Mouse (Mus musculus) liver, embryonic 15.5 days (tissue): Measurements from ENCODE around the gene Tmprss13. TPM values are rescaled to one million over a fixed set of nuclear protein-coding genes. Genes with fewer than 3 reads are reported as not detected.

Experiments
- ATAC-seq: fragments of 200-750 bp; cut with Nextera tagmentation; 2 replicates; pipeline ENCODE4 v1.8.0; 2017; ENCODE audit warnings: moderate number of reproducible peaks, mild to moderate bottlenecking, moderate library complexity; ENCODE audit not compliant: insufficient read depth
- H3K27ac ChIP-seq: fragments of 300-500 bp; sonication (generic); replicated peaks from 2 replicates; pipeline ENCODE4 v1.5.1; 2015; ENCODE audit warnings: mild to moderate bottlenecking, inconsistent platforms
- H3K27me3 ChIP-seq: fragments of 300-500 bp; sonication (generic); 2 replicates; pipeline ENCODE4 v1.6.1; 2015; ENCODE audit warnings: mild to moderate bottlenecking, inconsistent platforms
- H3K36me3 ChIP-seq: fragments of 300-500 bp; sonication (generic); replicated peaks from 2 replicates; pipeline ENCODE4 v1.6.1; 2015; ENCODE audit warnings: moderate library complexity, mild to moderate bottlenecking, inconsistent platforms
- H3K4me1 ChIP-seq: fragments of 300-500 bp; sonication (generic); replicated peaks from 2 replicates; pipeline ENCODE4 v1.6.1; 2015; ENCODE audit warnings: inconsistent platforms
- H3K4me2 ChIP-seq: fragments of 300-500 bp; sonication (generic); 2 replicates; pipeline ENCODE4 v1.6.1; 2015; ENCODE audit warnings: moderate library complexity, mild to moderate bottlenecking, inconsistent platforms
- H3K4me3 ChIP-seq: fragments of 300-500 bp; sonication (generic); replicated peaks from 2 replicates; pipeline ENCODE4 v1.5.1; 2015; ENCODE audit warnings: mild to moderate bottlenecking, inconsistent platforms
- H3K9ac ChIP-seq: fragments of 300-500 bp; sonication (generic); 2 replicates; pipeline ENCODE4 v1.6.1; 2015; ENCODE audit warnings: moderate library complexity, mild to moderate bottlenecking, inconsistent platforms
- H3K9me3 ChIP-seq: fragments of 300-500 bp; sonication (generic); replicated peaks from 2 replicates; pipeline ENCODE4 v1.6.1; 2016; ENCODE audit warnings: inconsistent platforms
- WGBS: fragments of 180-500 bp; shearing (Covaris S2); methylation state at CpG from one replicate; pipeline ENCODE4 v1.1.7; 2015; ENCODE audit warnings: mixed read lengths; ENCODE audit not compliant: insufficient replicate concordance; 5-methylcytosine and 5-hydroxymethylcytosine counted together
- polyA plus RNA-seq: library from polyadenylated mRNA; unstranded; fragments of >200 nt; fragmentation: Nextera tagmentation; extraction: Ambion mirVana; gene quantifications from 2 replicates; pipeline ENCODE4 v1.2.1, GENCODE M21; 2015

The Tmprss13 gene
- polyA plus RNA-seq, 1 experiment from 2014 or later: not detected

- 53% methylated on average over 8 of the region's 8 CpGs for WGBS
- H3K9me3 ChIP-seq: no peaks in the 10 kb centered on the region
- H3K4me2 ChIP-seq: no peak overlapping the region
- 0 out of 2 replicates have a peak, but pooled peaks cover 5% of the 10 kb centered on the region for H3K4me1 ChIP-seq
- no peak overlapping the region for H3K4me3 ChIP-seq
- H3K36me3 ChIP-seq: no peaks in the 10 kb centered on the region
- no peak overlapping the region for H3K27ac ChIP-seq
- no peak for ATAC-seq
- H3K9ac ChIP-seq: no peak overlapping the region
- peaks cover 55% of the 10 kb centered on the region for H3K27me3 ChIP-seq
Observed at GRCm38 (mm10) chr9:45367716-45368115, 48.8 kb downstream of the Tmprss13 start.

GRCm38 (mm10) chr9:45368341-45368901, 49.5 kb downstream of the Tmprss13 start:
- ATAC-seq: no peak
- 39% methylated on average over 5 of the region's 5 CpGs for WGBS
- H3K36me3 ChIP-seq: no peaks in the 10 kb centered on the region
- H3K9me3 ChIP-seq: no peaks in the 10 kb centered on the region
- H3K27ac ChIP-seq: no peak overlapping the region
- peaks cover 58% of the 10 kb centered on the region for H3K27me3 ChIP-seq
- H3K4me2 ChIP-seq: no peak overlapping the region
- H3K9ac ChIP-seq: no peak overlapping the region
- no peak overlapping the region for H3K4me3 ChIP-seq
- 0 out of 2 replicates have a peak, but pooled peaks cover 5% of the 10 kb centered on the region for H3K4me1 ChIP-seq

GRCm38 (mm10) chr9:45370117-45370561, 51.2 kb downstream of the Tmprss13 start, which contains the start of gene Fxyd6:
TSS of gene Fxyd6 (plus strand) at chr9:45370185.
- H3K4me3 ChIP-seq: peak within 1 kb of the TSS; percentile 30
- H3K36me3 ChIP-seq: no peaks in the 10 kb centered on the region
- ATAC-seq: no peak
- H3K27me3 ChIP-seq: peaks cover 58% of the 10 kb centered on the region
- H3K27ac ChIP-seq: no peak within 1 kb of the TSS
- WGBS: 2% methylated on average over 28 of the region's 28 CpGs
- H3K4me2 ChIP-seq: peak within 1 kb of the TSS; percentile 51
- H3K4me1 ChIP-seq: 0 out of 2 replicates have a peak, but pooled peaks cover 5% of the 10 kb centered on the region
- H3K9ac ChIP-seq: no peak within 1 kb of the TSS
- H3K9me3 ChIP-seq: no peaks in the 10 kb centered on the region

GRCm38 (mm10) chr9:45370616-45371336, 51.9 kb downstream of the Tmprss13 start:
- Histone ChIP-seq H3K36me3 (no peaks in the 10 kb centered on the region), H3K9me3 (no peaks in the 10 kb centered on the region), H3K4me1 (0 out of 2 replicates have a peak, but pooled peaks cover 5% of the 10 kb centered on the region), H3K27me3 (peaks cover 58% of the 10 kb centered on the region), H3K27ac (no peak overlapping the region), H3K4me2 (peak overlapping the region; percentile 51), H3K4me3 (peak overlapping the region; percentile 30), H3K9ac (no peak overlapping the region)
- no peak for ATAC-seq
- WGBS: 14% methylated on average over 25 of the region's 25 CpGs

GRCm38 (mm10) chr9:45371337-45371707, 52.4 kb downstream of the Tmprss13 start:
- Histone ChIP-seq H3K27ac (no peak overlapping the region), H3K4me1 (0 out of 2 replicates have a peak, but pooled peaks cover 5% of the 10 kb centered on the region), H3K36me3 (no peaks in the 10 kb centered on the region), H3K9ac (no peak overlapping the region), H3K4me2 (no peak overlapping the region), H3K4me3 (no peak overlapping the region), H3K9me3 (no peaks in the 10 kb centered on the region), H3K27me3 (peaks cover 58% of the 10 kb centered on the region)
- 28% methylated on average over 2 of the region's 2 CpGs for WGBS
- no peak for ATAC-seq

GRCm38 (mm10) chr9:45373896-45374295, 55.0 kb downstream of the Tmprss13 start:
- Histone ChIP-seq H3K4me2 (no peak overlapping the region), H3K9ac (no peak overlapping the region), H3K36me3 (no peaks in the 10 kb centered on the region), H3K4me1 (0 out of 2 replicates have a peak, but pooled peaks cover 5% of the 10 kb centered on the region), H3K27me3 (peaks cover 40% of the 10 kb centered on the region), H3K9me3 (no peaks in the 10 kb centered on the region), H3K4me3 (no peak overlapping the region), H3K27ac (no peak overlapping the region)
- WGBS: 37% methylated on average over 3 of the region's 3 CpGs
- ATAC-seq: no peak

GRCm38 (mm10) chr9:45374988-45375502, 56.1 kb downstream of the Tmprss13 start:
- Histone ChIP-seq H3K4me2 (no peak overlapping the region), H3K4me3 (no peak overlapping the region), H3K9me3 (no peaks in the 10 kb centered on the region), H3K27me3 (peaks cover 30% of the 10 kb centered on the region), H3K4me1 (0 out of 2 replicates have a peak, but pooled peaks cover 4% of the 10 kb centered on the region), H3K9ac (no peak overlapping the region), H3K36me3 (no peaks in the 10 kb centered on the region), H3K27ac (no peak overlapping the region)
- no peak for ATAC-seq
- WGBS: 59% methylated on average over 6 of the region's 6 CpGs

- ATAC-seq: no peak
- no peaks in the 10 kb centered on the region for H3K36me3 ChIP-seq
- 46% methylated on average over 4 of the region's 4 CpGs for WGBS
- H3K4me1 ChIP-seq: no peaks in the 10 kb centered on the region
- peaks cover 16% of the 10 kb centered on the region for H3K27me3 ChIP-seq
- H3K9me3 ChIP-seq: no peaks in the 10 kb centered on the region
- H3K4me2 ChIP-seq: no peak overlapping the region
- no peak overlapping the region for H3K4me3 ChIP-seq
- no peak overlapping the region for H3K27ac ChIP-seq
- H3K9ac ChIP-seq: no peak overlapping the region
Observed at GRCm38 (mm10) chr9:45376427-45376826, 57.5 kb downstream of the Tmprss13 start.

- no peak for ATAC-seq
- H3K4me1 ChIP-seq: no peaks in the 10 kb centered on the region
- peaks cover 12% of the 10 kb centered on the region; the same call in 1 of the 2 replicates for H3K27me3 ChIP-seq
- WGBS: 58% methylated on average over 2 of the region's 2 CpGs
- H3K4me2 ChIP-seq: no peak overlapping the region
- no peak overlapping the region for H3K9ac ChIP-seq
- H3K36me3 ChIP-seq: no peaks in the 10 kb centered on the region
- H3K27ac ChIP-seq: no peak overlapping the region
- no peaks in the 10 kb centered on the region for H3K9me3 ChIP-seq
- H3K4me3 ChIP-seq: no peak overlapping the region
Observed at GRCm38 (mm10) chr9:45376883-45377282, 58.0 kb downstream of the Tmprss13 start.

- no peaks in the 10 kb centered on the region for H3K27me3 ChIP-seq
- no peak for ATAC-seq
- no peak overlapping the region for H3K9ac ChIP-seq
- H3K4me3 ChIP-seq: no peak overlapping the region
- H3K4me2 ChIP-seq: no peak overlapping the region
- WGBS: 41% methylated on average over 10 of the region's 10 CpGs
- no peaks in the 10 kb centered on the region for H3K36me3 ChIP-seq
- no peaks in the 10 kb centered on the region for H3K4me1 ChIP-seq
- no peaks in the 10 kb centered on the region for H3K9me3 ChIP-seq
- no peak overlapping the region for H3K27ac ChIP-seq
Observed at GRCm38 (mm10) chr9:45380411-45381251, 61.7 kb downstream of the Tmprss13 start.

- Histone ChIP-seq H3K4me3 (no peak overlapping the region), H3K9ac (no peak overlapping the region)
- 64% methylated on average over 5 of the region's 5 CpGs for WGBS
Observed at GRCm38 (mm10) chr9:45382336-45382735, 63.4 kb downstream of the Tmprss13 start.

More at GRCm38 (mm10) chr9:45382336-45382735, 63.4 kb downstream of the Tmprss13 start:
- no peaks in the 10 kb centered on the region for H3K27me3 ChIP-seq
- H3K27ac ChIP-seq: no peak overlapping the region
- H3K4me1 ChIP-seq: no peaks in the 10 kb centered on the region
- no peaks in the 10 kb centered on the region for H3K9me3 ChIP-seq
- H3K36me3 ChIP-seq: no peaks in the 10 kb centered on the region
- H3K4me2 ChIP-seq: no peak overlapping the region
- no peak for ATAC-seq
